Mouse (Mus musculus) lung, postnatal 0 days (tissue): Measurements from ENCODE around the gene Slc38a11. TPM values are rescaled to one million over a fixed set of nuclear protein-coding genes. Genes with fewer than 3 reads are reported as not detected.

ENCODE experiments used
- ATAC-seq: fragments of 200-750 bp; cut with Nextera tagmentation; 2 replicates; pipeline ENCODE4 v1.8.0; 2017; ENCODE audit warnings: moderate library complexity
- DNase-seq: peaks from one replicate; pipeline ENCODE4 v3.0.0-alpha.2; 2016; ENCODE audit warnings: low spot score
- H3K27ac ChIP-seq: fragments of 300-500 bp; sonication (generic); 2 replicates; pipeline ENCODE4 v1.5.1; 2014; ENCODE audit warnings: antibody characterized with exemption, mild to moderate bottlenecking, low read length, mixed read lengths
- H3K27me3 ChIP-seq: fragments of 300-500 bp; sonication (generic); replicated peaks from 2 replicates; pipeline ENCODE4 v1.6.1; 2014; ENCODE audit warnings: low read length, mixed read lengths; ENCODE audit not compliant: insufficient read depth
- H3K36me3 ChIP-seq: fragments of 300-500 bp; sonication (generic); 2 replicates; pipeline ENCODE4 v1.6.1; 2014; ENCODE audit warnings: low read length, mixed read lengths; ENCODE audit not compliant: insufficient read depth
- H3K4me1 ChIP-seq: fragments of 300-500 bp; sonication (generic); 2 replicates; pipeline ENCODE4 v1.6.1; 2014; ENCODE audit warnings: antibody characterized with exemption, low read depth, low read length, mixed read lengths; ENCODE audit not compliant: insufficient read depth
- H3K4me2 ChIP-seq: fragments of 300-500 bp; sonication (generic); replicated peaks from 2 replicates; pipeline ENCODE4 v1.6.1; 2014; ENCODE audit warnings: low read depth, mild to moderate bottlenecking, low read length, moderate library complexity, mixed read lengths
- H3K4me3 ChIP-seq: fragments of 300-500 bp; sonication (generic); 2 replicates; pipeline ENCODE4 v1.5.1; 2014; ENCODE audit warnings: low read depth, low read length
- H3K9ac ChIP-seq: fragments of 300-500 bp; sonication (generic); replicated peaks from 2 replicates; pipeline ENCODE4 v1.6.1; 2014; ENCODE audit warnings: low read depth, mild to moderate bottlenecking
- H3K9me3 ChIP-seq: fragments of 300-500 bp; sonication (generic); 2 replicates; pipeline ENCODE4 v1.6.1; 2016; ENCODE audit warnings: low read length, mixed read lengths
- CTCF ChIP-seq: IDR thresholded peaks from 2 replicates; pipeline ENCODE4 v1.5.1; 2016; ENCODE audit warnings: antibody characterized with exemption, mild to moderate bottlenecking
- EP300 ChIP-seq: IDR thresholded peaks from 2 replicates; pipeline ENCODE4 v1.6.1; 2016; ENCODE audit warnings: antibody characterized with exemption, mild to moderate bottlenecking, control low read depth
- WGBS: fragments of 180-500 bp; shearing (Covaris S2); extraction: QIAGEN DNeasy Blood & Tissue Kit; methylation state at CpG from one replicate; pipeline ENCODE4 v1.1.7; 2014; 5-methylcytosine and 5-hydroxymethylcytosine counted together
- polyA plus RNA-seq: library from polyadenylated mRNA; unstranded; fragments of >200 nt; fragmentation: Nextera tagmentation; extraction: Ambion mirVana; gene quantifications from 2 replicates; pipeline ENCODE4 v1.2.1, GENCODE M21; 2015

Gene Slc38a11
- polyA plus RNA-seq, 1 experiment from 2014 or later: 0.23 TPM

DNA sequence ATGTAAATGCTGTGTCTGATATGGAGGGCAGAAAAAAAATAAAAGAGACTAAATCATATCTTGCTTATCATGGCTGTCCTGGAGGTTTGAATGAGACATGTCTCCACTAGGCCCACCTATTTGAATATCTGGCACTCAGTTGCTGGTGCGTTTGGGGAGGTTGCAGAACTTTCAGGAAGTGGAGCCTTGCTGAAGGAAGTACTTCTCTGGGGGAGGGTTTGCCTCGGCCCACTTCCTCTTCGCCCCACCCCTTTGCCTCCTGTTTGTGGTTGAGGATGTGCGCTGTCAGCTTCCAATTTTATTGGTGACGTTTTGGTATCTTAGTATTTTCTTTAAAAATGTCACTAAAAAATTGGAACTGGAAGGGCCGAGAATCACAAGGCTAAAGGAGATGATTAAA, 27.5 kb upstream of the Slc38a11 start:
- no peaks in the 10 kb centered on the region for H3K27me3 ChIP-seq
- no peaks in the 10 kb centered on the region for H3K9me3 ChIP-seq
- DNase-seq (no peak), ATAC-seq (no peak)
- H3K4me3 ChIP-seq: no peak overlapping the region
- 61% methylated on average over 6 of the region's 6 CpGs for WGBS
- TF ChIP-seq CTCF (no peak), EP300 (no peak)
- H3K27ac ChIP-seq: no peak overlapping the region
- H3K4me2 ChIP-seq: no peak overlapping the region
- no peaks in the 10 kb centered on the region for H3K4me1 ChIP-seq
- H3K9ac ChIP-seq: no peak overlapping the region
- H3K36me3 ChIP-seq: no peaks in the 10 kb centered on the region

DNA sequence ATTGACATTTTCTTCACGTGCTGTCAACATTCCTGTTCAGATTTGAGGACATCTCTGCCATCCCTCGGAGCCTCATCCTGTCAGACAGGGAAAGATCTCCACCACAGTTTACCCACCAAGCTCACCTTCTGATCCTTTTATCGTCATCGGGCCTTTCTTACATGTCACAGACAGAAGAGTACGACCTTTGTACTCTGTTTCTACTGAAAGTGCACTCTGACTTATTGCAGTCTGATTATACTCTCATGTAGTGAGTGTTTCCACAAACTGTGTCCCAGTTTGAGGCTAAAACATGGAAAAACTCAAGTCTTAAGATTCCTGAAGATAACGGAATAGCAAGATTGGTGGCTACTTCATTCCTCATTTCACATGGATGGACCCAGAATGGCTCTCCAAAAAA, 21.0 kb upstream of the Slc38a11 start:
- H3K27me3 ChIP-seq: no peaks in the 10 kb centered on the region
- DNase-seq: no peak
- 60% methylated on average over 6 of the region's 6 CpGs for WGBS

DNA sequence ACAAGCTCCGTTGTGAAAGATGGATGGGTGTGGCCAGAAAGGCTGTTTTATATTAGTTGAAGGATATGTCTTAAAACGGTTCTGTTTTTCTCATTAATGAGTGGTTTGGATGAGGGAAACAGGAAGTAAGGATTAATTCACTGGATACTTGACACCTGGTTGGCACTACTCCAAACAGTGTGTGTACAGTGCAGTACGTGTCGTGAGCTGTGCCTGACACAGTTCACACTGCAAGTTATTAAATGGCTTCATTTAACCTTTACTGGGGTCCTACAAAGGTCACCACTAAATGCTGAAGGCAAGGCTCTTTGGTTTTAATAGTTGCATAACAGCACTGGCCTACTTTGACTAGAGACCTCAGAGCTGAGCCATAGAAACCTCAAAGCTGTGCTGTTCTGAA, 18.7 kb upstream of the Slc38a11 start:
- H3K36me3 ChIP-seq: no peaks in the 10 kb centered on the region
- 7% methylated on average over 4 of the region's 4 CpGs for WGBS
- ATAC-seq (peak; percentile 23; the same call in 1 of the 2 replicates), DNase-seq (peak; percentile 20)
- H3K9ac ChIP-seq: no peak overlapping the region
- H3K4me3 ChIP-seq: no peak overlapping the region
- no peak overlapping the region for H3K27ac ChIP-seq
- TF ChIP-seq EP300 (no peak), CTCF (no peak)
- no peaks in the 10 kb centered on the region for H3K27me3 ChIP-seq
- no peak overlapping the region for H3K4me2 ChIP-seq
- H3K4me1 ChIP-seq: no peaks in the 10 kb centered on the region; the same call in 1 of the 2 replicates
- H3K9me3 ChIP-seq: no peaks in the 10 kb centered on the region

More for the DNA sequence above, 21.0 kb upstream of the Slc38a11 start:
- TF ChIP-seq EP300 (no peak), CTCF (no peak)
- no peak for ATAC-seq
- Histone ChIP-seq H3K27ac (no peak overlapping the region), H3K9ac (no peak overlapping the region), H3K4me2 (no peak overlapping the region), H3K4me1 (no peaks in the 10 kb centered on the region; the same call in 1 of the 2 replicates), H3K36me3 (no peaks in the 10 kb centered on the region), H3K4me3 (no peak overlapping the region), H3K9me3 (no peaks in the 10 kb centered on the region)

DNA sequence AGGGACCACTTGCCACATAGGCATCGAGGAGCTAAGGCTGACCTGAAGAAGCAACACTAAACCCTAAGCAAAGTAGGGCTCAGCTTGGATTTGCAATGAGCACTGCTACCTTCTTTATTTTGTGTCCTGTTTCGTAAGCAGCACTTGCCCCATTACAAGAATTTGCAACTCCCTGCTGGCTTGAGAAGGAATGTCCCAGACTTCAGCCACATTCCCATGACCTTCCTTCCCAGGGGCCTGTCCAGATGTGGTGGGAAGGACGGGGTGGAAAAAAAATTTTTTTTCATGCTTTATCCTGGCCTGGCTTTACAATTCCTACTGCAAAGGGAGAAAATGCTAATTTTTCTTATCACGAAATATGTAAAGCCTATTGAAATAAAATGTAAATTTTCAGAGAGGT, 14.6 kb upstream of the Slc38a11 start:
- WGBS: 66% methylated on average over 4 of the region's 4 CpGs
- DNase-seq: no peak

DNA sequence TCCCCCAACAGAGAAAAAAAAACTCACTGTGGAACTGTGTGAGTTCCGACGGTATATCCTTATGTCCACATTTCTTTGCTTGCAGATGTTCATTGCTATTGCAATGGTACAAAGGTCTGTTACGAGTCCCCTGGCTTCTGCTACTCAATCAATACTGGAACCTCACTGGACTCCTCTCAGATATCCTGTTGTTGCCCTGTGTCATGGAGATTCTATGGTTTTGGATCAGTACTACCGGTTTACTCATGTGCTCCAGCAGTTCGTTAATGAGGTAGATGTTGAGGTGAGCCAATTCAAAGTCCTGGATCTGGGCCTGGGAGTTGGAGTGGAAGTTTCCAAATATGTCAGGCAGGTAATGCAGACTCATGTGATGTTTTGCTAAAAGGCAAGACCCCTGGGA, 10.6 kb upstream of the Slc38a11 start:
- Histone ChIP-seq H3K27ac (no peak overlapping the region), H3K4me3 (no peak overlapping the region), H3K9me3 (no peaks in the 10 kb centered on the region), H3K4me1 (no peaks in the 10 kb centered on the region), H3K4me2 (no peak overlapping the region), H3K27me3 (no peaks in the 10 kb centered on the region), H3K9ac (no peak overlapping the region), H3K36me3 (no peaks in the 10 kb centered on the region)
- ATAC-seq (no peak), DNase-seq (no peak)
- WGBS: 87% methylated on average over 5 of the region's 5 CpGs
- TF ChIP-seq CTCF (no peak), EP300 (no peak)

More for the DNA sequence above, 14.6 kb upstream of the Slc38a11 start:
- Histone ChIP-seq H3K36me3 (no peaks in the 10 kb centered on the region), H3K27ac (no peak overlapping the region), H3K4me3 (no peak overlapping the region), H3K4me1 (no peaks in the 10 kb centered on the region; the same call in 1 of the 2 replicates), H3K4me2 (no peak overlapping the region), H3K27me3 (no peaks in the 10 kb centered on the region), H3K9me3 (no peaks in the 10 kb centered on the region), H3K9ac (no peak overlapping the region)
- no peak for ATAC-seq
- TF ChIP-seq CTCF: no peak
- no peak for TF ChIP-seq EP300

DNA sequence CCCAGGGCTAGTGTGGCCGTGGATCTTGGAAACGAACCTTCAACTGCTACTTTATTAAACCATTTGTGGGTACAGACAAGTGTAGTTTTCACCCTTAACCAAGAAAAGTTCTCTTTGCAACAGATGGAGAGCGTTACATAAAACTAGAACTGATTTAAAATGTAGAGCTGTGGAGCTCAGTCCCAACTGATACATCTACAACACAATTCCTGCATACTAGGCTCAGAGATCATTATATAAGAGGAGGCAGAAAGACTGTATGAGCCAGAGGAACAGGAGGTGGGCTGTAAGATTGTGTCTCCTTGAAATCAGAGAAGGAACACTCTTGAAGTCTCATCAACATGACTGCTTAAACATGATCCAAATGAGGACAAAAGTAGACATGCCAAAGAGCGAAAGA, 9.2 kb upstream of the Slc38a11 start:
- Histone ChIP-seq H3K4me2 (no peak overlapping the region), H3K4me3 (no peak overlapping the region), H3K27me3 (no peaks in the 10 kb centered on the region), H3K9ac (no peak overlapping the region), H3K27ac (no peak overlapping the region), H3K9me3 (no peaks in the 10 kb centered on the region), H3K36me3 (no peaks in the 10 kb centered on the region), H3K4me1 (no peaks in the 10 kb centered on the region)
- WGBS: 90% methylated on average over 4 of the region's 4 CpGs
- TF ChIP-seq EP300 (no peak), CTCF (no peak)
- no peak for DNase-seq
- no peak for ATAC-seq
